In genomic region chr12:20990579-20990978, GRCm38 (mm10) we compare ENCODE assay signal across 8 mouse cellular contexts. TPM values are rescaled to one million over a fixed set of nuclear protein-coding genes. Genes with fewer than 3 reads are reported as not detected.
DNase-seq lines count a peak whose midpoint lies in the region; ATAC-seq and TF ChIP-seq lines count a peak whose summit lies in the region.
"Not testable (repeated sequence)": the region's sequence is repeated elsewhere in the genome, so short reads cannot be mapped to it uniquely, and the experiment has no call there.

No protein-coding gene starts in this region.

- 0 out of 2 replicates have a peak overlapping the region, but pooled peaks have one; percentile 15 for H3K4me2 ChIP-seq in forebrain, embryonic 11.5 days (ENCODE audit: low read depth, low read length, severe bottlenecking)
- peak overlapping the region; percentile 51 for H3K4me2 ChIP-seq in heart, embryonic 14.5 days (ENCODE audit: low read length)
- peak overlapping the region; percentile 72 for H3K4me2 ChIP-seq in liver, embryonic 12.5 days
- H3K4me2 ChIP-seq in midbrain, embryonic 16.5 days (ENCODE audit: low read length): peak overlapping the region; percentile 38; the same call in 1 of the 2 replicates

- under 1% methylated on average over 47 of the region's 52 CpGs for WGBS in forebrain, embryonic 11.5 days
- under 1% methylated on average over 42 of the region's 52 CpGs for WGBS in heart, embryonic 14.5 days
- whole genome bisulfite sequencing in kidney, adult 2 months: under 1% methylated on average over 45 of the region's 52 CpGs
- WGBS in liver, embryonic 12.5 days (ENCODE audit: insufficient replicate concordance): 3% methylated on average over 50 of the region's 52 CpGs
- WGBS in midbrain, embryonic 16.5 days: 0% methylated on average over 45 of the region's 52 CpGs

- not testable (repeated sequence) for H3K4me1 ChIP-seq in forebrain, embryonic 11.5 days (replicated peaks; ENCODE audit: control insufficient read depth, insufficient read depth, low read length); heart, embryonic 14.5 days (ENCODE audit: control insufficient read depth in 2 of 2, insufficient read depth in 2 of 2, low read length in 2 of 2); kidney, adult 2 months (ENCODE audit: control insufficient read depth, insufficient read depth, low read length); liver, embryonic 12.5 days; midbrain, embryonic 16.5 days (ENCODE audit: control insufficient read depth, insufficient read depth, low read length)

- H3K9me3 ChIP-seq in forebrain, embryonic 11.5 days (ENCODE audit: control insufficient read depth, low read length); heart, embryonic 14.5 days (ENCODE audit: control insufficient read depth, low read length); liver, embryonic 12.5 days (replicated peaks); midbrain, embryonic 16.5 days (replicated peaks; ENCODE audit: control insufficient read depth, low read length, poor library complexity, severe bottlenecking): not testable (repeated sequence)

- not testable (repeated sequence) for H3K27me3 ChIP-seq in forebrain, embryonic 11.5 days (ENCODE audit: control insufficient read depth, insufficient read depth, low read length); heart, embryonic 14.5 days (ENCODE audit: control insufficient read depth, insufficient read depth, low read length); kidney, adult 2 months (replicated peaks; ENCODE audit: control insufficient read depth, insufficient read depth, low read length); liver, embryonic 12.5 days (replicated peaks); midbrain, embryonic 16.5 days (ENCODE audit: control insufficient read depth, insufficient read depth, low read depth, low read length)

- TF ChIP-seq CTCF in brain, embryonic 14.5 days (IDR thresholded peaks at IDR 0.05; ENCODE audit: borderline replicate concordance, extremely low read depth, insufficient read depth, insufficient read length); kidney, adult 2 months (conservative IDR thresholded peaks at IDR 0.05; ENCODE audit: insufficient read depth, insufficient read length, low read depth, low read length): not testable (repeated sequence)

- H3K4me3 ChIP-seq in forebrain, embryonic 11.5 days (ENCODE audit: low read depth, low read length): peak overlapping the region; percentile 38
- H3K4me3 ChIP-seq in heart, embryonic 14.5 days (ENCODE audit: control insufficient read depth in 1 of 2, insufficient read depth in 1 of 2, low read depth in 1 of 2, low read length in 2 of 2): peak overlapping the region; percentile 45 to 71
- peak overlapping the region; percentile 44; the same call in 1 of the 2 replicates for H3K4me3 ChIP-seq in kidney, adult 2 months (ENCODE audit: insufficient read depth, low read depth, low read length)
- H3K4me3 ChIP-seq in liver, embryonic 12.5 days: peak overlapping the region; percentile 59
- peak overlapping the region; percentile 48 for H3K4me3 ChIP-seq in midbrain, embryonic 16.5 days (ENCODE audit: low read depth, low read length)

- not testable (repeated sequence) for H3K36me3 ChIP-seq in forebrain, embryonic 11.5 days (ENCODE audit: control insufficient read depth, insufficient read depth, low read length); heart, embryonic 14.5 days (ENCODE audit: control insufficient read depth, insufficient read depth, low read length); kidney, adult 2 months (ENCODE audit: control insufficient read depth, insufficient read depth, low read length); liver, embryonic 12.5 days; midbrain, embryonic 16.5 days (ENCODE audit: control insufficient read depth, insufficient read depth, low read length)

- ATAC-seq in forebrain, embryonic 11.5 days (replicated peaks; ENCODE audit: low FRiP score); heart, embryonic 14.5 days (ENCODE audit: insufficient number of reproducible peaks, insufficient read depth, low FRiP score, low read depth); liver, embryonic 12.5 days; midbrain, embryonic 16.5 days: not testable (repeated sequence)

- not testable (repeated sequence) for TF ChIP-seq POLR2A in brain, embryonic 14.5 days (IDR thresholded peaks at IDR 0.05; ENCODE audit: borderline replicate concordance, extremely low read depth, insufficient read depth, insufficient read length, poor library complexity, severe bottlenecking); kidney, adult 2 months (IDR thresholded peaks at IDR 0.05; ENCODE audit: low read depth, low read length)

- not testable (repeated sequence) for H3K27ac ChIP-seq in forebrain, embryonic 11.5 days (ENCODE audit: low read depth, low read length); heart, embryonic 14.5 days (replicated peaks in 1 of 2; ENCODE audit: control insufficient read depth in 1 of 2, insufficient read depth in 1 of 2, low read depth in 2 of 2, low read length in 2 of 2); kidney, adult 2 months (ENCODE audit: insufficient read depth, low read depth, low read length); liver, embryonic 12.5 days; midbrain, embryonic 16.5 days (ENCODE audit: low read length)

- peak overlapping the region; percentile 54 for H3K9ac ChIP-seq in forebrain, embryonic 11.5 days (ENCODE audit: low read length)
- H3K9ac ChIP-seq in heart, embryonic 14.5 days (ENCODE audit: low read length): peak overlapping the region; percentile 63
- not testable (repeated sequence) for H3K9ac ChIP-seq in liver, embryonic 12.5 days
- peak overlapping the region; percentile 63 for H3K9ac ChIP-seq in midbrain, embryonic 16.5 days (ENCODE audit: low read depth, low read length)

- peak; percentile 25 for DNase-seq in brain, embryonic 14.5 days (ENCODE audit: low read depth)
- DNase-seq in forebrain, embryonic 11.5 days (ENCODE audit: low spot score): peak; percentile 62
- DNase-seq in kidney, adult 2 months: not testable (repeated sequence)
- DNase-seq in right cerebral cortex, postnatal 4 days: peak; percentile 4
- peak; percentile 2 for DNase-seq in urinary bladder, postnatal 25 days (ENCODE audit: low spot score)

RNA-seq across cellular contexts. Expression of gene Asap2, which starts 0.3 kb away (rescaled TPM):
- 35.5 and 36.0 TPM in 2 replicates for polyA plus RNA-seq in brain, embryonic 14.5 days (2012; rRNA removed)
- 17.8 and 18.9 TPM in 2 replicates for polyA plus RNA-seq in forebrain, embryonic 11.5 days (2014; fragmentation: Nextera tagmentation; extraction: Ambion mirVana)
- polyA plus RNA-seq in heart, embryonic 14.5 days (2014; fragmentation: Nextera tagmentation; extraction: Ambion mirVana): 7.6 and 8.4 TPM in 2 replicates
- polyA plus RNA-seq in kidney, adult 2 months (2012; rRNA removed): 8.2 and 8.5 TPM in 2 replicates
- 2.8 and 3.1 TPM in 2 replicates for polyA plus RNA-seq in liver, embryonic 12.5 days (2016; fragmentation: Nextera tagmentation; extraction: Ambion mirVana)
- 10.2 and 11.4 TPM in 2 replicates for polyA plus RNA-seq in midbrain, embryonic 16.5 days (2015; fragmentation: Nextera tagmentation; extraction: Ambion mirVana)

Comparison
In these comparisons a context has a peak if more than half of its experiments do, and no peak if none do; other contexts are left out.
1. H3K4me2 ChIP-seq: peak in every context shown above with its lines; median percentile 72 in liver, embryonic 12.5 days; 51 in heart, embryonic 14.5 days; 38 in midbrain, embryonic 16.5 days; 15 in forebrain, embryonic 11.5 days.